8 mouse cellular contexts compared by ENCODE assay signal in the genomic region with DNA sequence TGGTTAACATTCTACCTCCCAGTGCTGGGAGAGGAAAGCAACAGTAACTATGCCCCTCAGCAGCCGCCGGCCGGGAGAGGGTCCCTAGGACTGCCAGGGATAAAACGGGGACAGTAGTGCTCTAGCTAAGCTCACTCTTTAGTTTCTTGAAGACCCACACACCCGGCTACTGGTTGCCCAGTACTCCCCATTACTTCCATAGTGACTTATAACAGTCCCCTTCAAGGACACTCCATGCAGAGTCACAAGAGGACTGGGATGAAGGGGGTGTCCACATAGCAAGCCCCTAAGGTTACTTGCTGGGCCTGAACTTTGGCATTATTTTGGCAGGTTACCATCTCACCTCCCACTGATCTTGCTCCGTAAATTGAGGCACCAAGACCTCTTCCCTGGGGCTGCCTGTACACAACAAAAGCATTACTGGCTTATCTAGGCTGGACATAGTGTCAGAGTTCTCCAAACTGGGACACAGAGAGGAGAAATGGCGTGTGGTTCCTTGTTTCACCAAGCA. TPM values are rescaled to one million over a fixed set of nuclear protein-coding genes. Genes with fewer than 3 reads are reported as not detected.
DNase-seq lines count a peak whose midpoint lies in the region; ATAC-seq and TF ChIP-seq lines count a peak whose summit lies in the region.

No protein-coding gene starts in this region.

- peak overlapping the region; percentile 92 for H3K9ac ChIP-seq in kidney, postnatal 0 days (ENCODE audit: low read depth, low read length)
- H3K9ac ChIP-seq in embryonic facial prominence, embryonic 12.5 days: peak overlapping the region; percentile 89
- H3K9ac ChIP-seq in hindbrain, embryonic 16.5 days (ENCODE audit: low read depth, low read length): peak overlapping the region; percentile 94

- no peaks in the 10 kb centered on the region for H3K27me3 ChIP-seq in kidney, postnatal 0 days (ENCODE audit: insufficient read depth, low read length)
- no peaks in the 10 kb centered on the region for H3K27me3 ChIP-seq in embryonic facial prominence, embryonic 12.5 days
- no peaks in the 10 kb centered on the region for H3K27me3 ChIP-seq in hindbrain, embryonic 16.5 days (replicated peaks; ENCODE audit: control insufficient read depth, insufficient read depth, low read length)
- H3K27me3 ChIP-seq in myocyte (ENCODE audit: control insufficient read depth, insufficient read depth, insufficient read length): no peaks in the 10 kb centered on the region

- 52% methylated on average over 7 of the region's 7 CpGs for WGBS in kidney, postnatal 0 days
- 55% methylated on average over 7 of the region's 7 CpGs for WGBS in embryonic facial prominence, embryonic 12.5 days
- WGBS in hindbrain, embryonic 16.5 days: 59% methylated on average over 7 of the region's 7 CpGs

- H3K79me2 ChIP-seq in myocyte (ENCODE audit: control insufficient read depth, insufficient read depth): peaks cover 11% of the 10 kb centered on the region

- peak overlapping the region; percentile 77 for H3K4me3 ChIP-seq in kidney, postnatal 0 days (replicated peaks; ENCODE audit: low read depth, low read length)
- peak overlapping the region; percentile 83 for H3K4me3 ChIP-seq in embryonic facial prominence, embryonic 12.5 days
- H3K4me3 ChIP-seq in hindbrain, embryonic 16.5 days (ENCODE audit: low read length): peak overlapping the region; percentile 87
- H3K4me3 ChIP-seq in myocyte: peak overlapping the region; percentile 46

- H3K36me3 ChIP-seq in kidney, postnatal 0 days (ENCODE audit: insufficient read depth, low read length): 0 out of 2 replicates have a peak, but pooled peaks cover 5% of the 10 kb centered on the region
- H3K36me3 ChIP-seq in embryonic facial prominence, embryonic 12.5 days: peaks cover 5% of the 10 kb centered on the region
- peaks cover 3% of the 10 kb centered on the region; the same call in 1 of the 2 replicates for H3K36me3 ChIP-seq in hindbrain, embryonic 16.5 days (ENCODE audit: control insufficient read depth, insufficient read depth, low read length)
- H3K36me3 ChIP-seq in myocyte (ENCODE audit: control insufficient read depth, insufficient read depth): no peaks in the 10 kb centered on the region

- peak overlapping the region; percentile 86 for H3K4me2 ChIP-seq in kidney, postnatal 0 days (ENCODE audit: low read length)
- H3K4me2 ChIP-seq in embryonic facial prominence, embryonic 12.5 days (replicated peaks): peak overlapping the region; percentile 92
- H3K4me2 ChIP-seq in hindbrain, embryonic 16.5 days (ENCODE audit: low read length): peak overlapping the region; percentile 87
- H3K4me2 ChIP-seq in myocyte (ENCODE audit: low read depth): peak overlapping the region; percentile 83

- TF ChIP-seq CTCF in kidney, postnatal 0 days (IDR thresholded peaks at IDR 0.05; ENCODE audit: low read depth): no peak

- ATAC-seq in kidney, postnatal 0 days (replicated peaks; ENCODE audit: low FRiP score, low read depth): no peak
- no peak for ATAC-seq in embryonic facial prominence, embryonic 12.5 days (ENCODE audit: insufficient number of reproducible peaks, insufficient read depth, low FRiP score, low TSS enrichment)
- no peak for ATAC-seq in hindbrain, embryonic 16.5 days

- peaks cover 18% of the 10 kb centered on the region; the same call in 1 of the 2 replicates for H3K4me1 ChIP-seq in kidney, postnatal 0 days (replicated peaks; ENCODE audit: insufficient read depth, low read length)
- H3K4me1 ChIP-seq in embryonic facial prominence, embryonic 12.5 days: peaks cover 17% of the 10 kb centered on the region
- H3K4me1 ChIP-seq in hindbrain, embryonic 16.5 days (ENCODE audit: control insufficient read depth, insufficient read depth, low read depth, low read length): peaks cover 12% of the 10 kb centered on the region

- H3K9me3 ChIP-seq in kidney, postnatal 0 days (replicated peaks; ENCODE audit: low read length): no peaks in the 10 kb centered on the region
- no peaks in the 10 kb centered on the region for H3K9me3 ChIP-seq in embryonic facial prominence, embryonic 12.5 days
- H3K9me3 ChIP-seq in hindbrain, embryonic 16.5 days (ENCODE audit: control insufficient read depth, low read length): no peaks in the 10 kb centered on the region

- H3ac ChIP-seq in myocyte (ENCODE audit: control insufficient read depth, insufficient read length): peak overlapping the region; percentile 84

- DNase-seq in kidney, postnatal 0 days (ENCODE audit: low spot score): no peak
- no peak for DNase-seq in kidney, adult 18-20 months
- no peak for DNase-seq in ovary, postnatal 14 days (ENCODE audit: low spot score)
- DNase-seq in layer of hippocampus, adult 18-20 months (ENCODE audit: low spot score in 2 of 2): no peak
- DNase-seq in thymus, postnatal 0 days (ENCODE audit: low spot score): no peak

- no peak for TF ChIP-seq POLR2A in myocyte (IDR thresholded peaks at IDR 0.05; ENCODE audit: insufficient read length, low read depth)

- peak overlapping the region; percentile 98 for H3K27ac ChIP-seq in kidney, postnatal 0 days
- peak overlapping the region; percentile 88 for H3K27ac ChIP-seq in embryonic facial prominence, embryonic 12.5 days
- peak overlapping the region; percentile 98 for H3K27ac ChIP-seq in hindbrain, embryonic 16.5 days (ENCODE audit: low read depth, low read length)

TF ChIP-seq in myocyte, 11 proteins besides CTCF, POLR2A, EP300 and RAD21:
- no peak for TF ChIP-seq MAX (IDR thresholded peaks at IDR 0.05; ENCODE audit: low read depth)
- no peak for TF ChIP-seq TCF3 (IDR thresholded peaks at IDR 0.05; ENCODE audit: insufficient read length, low read depth)
- TF ChIP-seq MYOD1 (IDR thresholded peaks at IDR 0.05; ENCODE audit: control insufficient read depth in 1 of 3, insufficient read length in 2 of 3, low read depth in 2 of 3): no peak
- TF ChIP-seq E2F4 (IDR thresholded peaks at IDR 0.05; ENCODE audit: insufficient read depth): no peak
- no peak for TF ChIP-seq SRF (IDR thresholded peaks at IDR 0.05; ENCODE audit: control insufficient read depth, insufficient read length, low read depth)
- no peak for TF ChIP-seq CEBPB (IDR thresholded peaks at IDR 0.05; ENCODE audit: insufficient read depth, poor library complexity, severe bottlenecking)
- TF ChIP-seq POLR2AphosphoS2 (IDR thresholded peaks at IDR 0.05; ENCODE audit: insufficient read length, low read depth): no peak
- TF ChIP-seq USF1 (IDR thresholded peaks at IDR 0.05; ENCODE audit: low read depth): no peak
- TF ChIP-seq TCF12 (IDR thresholded peaks at IDR 0.05; ENCODE audit: insufficient read depth, poor library complexity, severe bottlenecking): no peak
- TF ChIP-seq REST (IDR thresholded peaks at IDR 0.05; ENCODE audit: insufficient read depth, insufficient read length): no peak
TF ChIP-seq in myocyte: peak in this region for 0.

RNA-seq across cellular contexts. Expression of a gene that starts 16.1 kb away (rescaled TPM):
- 11.3 and 12.2 TPM in 2 replicates for polyA plus RNA-seq in kidney, postnatal 0 days (2015; fragmentation: Nextera tagmentation; extraction: Ambion mirVana)
- 6.8 and 7.7 TPM in 2 replicates for polyA plus RNA-seq in embryonic facial prominence, embryonic 12.5 days (2016; fragmentation: Nextera tagmentation; extraction: Ambion mirVana)
- polyA plus RNA-seq in hindbrain, embryonic 16.5 days (2015; fragmentation: Nextera tagmentation; extraction: Ambion mirVana): 24.5 and 25.8 TPM in 2 replicates
- polyA plus RNA-seq in myocyte (2012; fragmentation: generic; extraction: Trizol): 15.0 TPM
- 10 to 100 TPM; 64.6 to 78.3 TPM for total RNA-seq in layer of hippocampus, adult 18-20 months (2021)
- polyA plus RNA-seq in thymus, postnatal 0 days (2015; fragmentation: Nextera tagmentation; extraction: Ambion mirVana): 2.2 and 2.8 TPM in 2 replicates
